Mouse (Mus musculus) central nervous system, embryonic 14 days (tissue): Measurements from ENCODE around the gene Prok2. TPM values are rescaled to one million over a fixed set of nuclear protein-coding genes. Genes with fewer than 3 reads are reported as not detected.

Experiments
- polyA plus RNA-seq: library from polyadenylated mRNA; depleted of rRNA; stranded (reverse); fragments of >200 nt; gene quantifications from 2 replicates; pipeline ENCODE4 v1.2.3, GENCODE M21; 2012; rRNA removed

The Prok2 gene
- polyA plus RNA-seq: 0.20 and 0.30 TPM in 2 replicates

GRCm38 (mm10) chr6:99725971-99726561, at the start of gene Prok2:
Prok2 (minus strand) TSS chr6:99726392.

GRCm38 (mm10) chr6:99692206-99692915, 33.8 kb downstream of the Prok2 start, which contains the start of gene Gpr27:
Gpr27 (plus strand) TSS chr6:99692679.

GRCm38 (mm10) chr6:99666318-99667171, 59.6 kb downstream of the Prok2 start, which contains the start of the genes Eif4e3 and Gm20696:
Eif4e3 (minus strand) TSS chr6:99666771.
Gm20696 (minus strand) TSS chr6:99666797.

Other genes starting within 250 kb of the Prok2 start
- gene Foxp1, start 203.7 kb downstream of the Prok2 start, polyA plus RNA-seq: 50.5 and 57.0 TPM in 2 replicates
- 13.9 and 14.1 TPM in 2 replicates for gene Eif4e3, start 59.6 kb downstream of the Prok2 start, polyA plus RNA-seq
- 1.1 and 1.2 TPM in 2 replicates for gene Gm20696, start 59.6 kb downstream of the Prok2 start, polyA plus RNA-seq
- gene Gpr27, start 33.7 kb downstream of the Prok2 start, polyA plus RNA-seq: 25.3 and 27.5 TPM in 2 replicates